Mouse (Mus musculus) fat pad, adult 2 months (tissue): ENCODE data around the gene Cabcoco1.

Experiments used
- DNase-seq: peaks from one replicate; pipeline ENCODE4 v3.0.0-alpha.2; 2011; ENCODE audit warnings: low read depth, low spot score; ENCODE audit errors: extremely low read depth

The Cabcoco1 gene

GRCm38 (mm10) chr10:68541139-68541942 lies at the start of gene Cabcoco1:
Gene Cabcoco1 (minus strand): TSS chr10:68541896.
- no peak for DNase-seq

GRCm38 (mm10) chr10:68589530-68590252 lies 48.0 kb upstream of the Cabcoco1 start:
- DNase-seq, result peak; percentile 30

- no peak for DNase-seq
These were observed 45.8 kb upstream of the Cabcoco1 start for GRCm38 (mm10) chr10:68587416-68588040.

DNA sequence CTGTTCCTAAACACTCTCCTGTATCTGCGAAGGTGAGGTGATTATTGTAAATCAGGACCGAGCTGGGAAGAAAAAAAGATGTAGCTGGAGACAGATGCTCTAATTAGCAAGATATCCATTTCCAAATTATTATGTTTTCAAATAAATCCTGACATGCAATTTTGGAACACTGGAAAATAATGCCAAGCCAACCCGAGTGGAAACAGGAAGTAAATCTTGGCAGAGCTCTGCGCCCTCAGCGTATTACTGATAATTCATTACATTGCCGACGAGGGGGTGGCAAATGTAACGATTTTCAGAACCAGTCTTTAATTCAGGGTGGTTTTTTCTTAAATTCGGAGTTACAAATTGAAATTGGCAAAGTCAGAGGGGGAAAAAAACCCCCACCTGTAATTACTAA lies 35.6 kb upstream of the Cabcoco1 start:
- DNase-seq, result no peak

GRCm38 (mm10) chr10:68568172-68568571 lies 26.5 kb upstream of the Cabcoco1 start:
- no peak for DNase-seq

GRCm38 (mm10) chr10:68562344-68562743 lies 20.6 kb upstream of the Cabcoco1 start:
- no peak for DNase-seq

GRCm38 (mm10) chr10:68558828-68559219 lies 17.1 kb upstream of the Cabcoco1 start:
- DNase-seq, result no peak

DNA sequence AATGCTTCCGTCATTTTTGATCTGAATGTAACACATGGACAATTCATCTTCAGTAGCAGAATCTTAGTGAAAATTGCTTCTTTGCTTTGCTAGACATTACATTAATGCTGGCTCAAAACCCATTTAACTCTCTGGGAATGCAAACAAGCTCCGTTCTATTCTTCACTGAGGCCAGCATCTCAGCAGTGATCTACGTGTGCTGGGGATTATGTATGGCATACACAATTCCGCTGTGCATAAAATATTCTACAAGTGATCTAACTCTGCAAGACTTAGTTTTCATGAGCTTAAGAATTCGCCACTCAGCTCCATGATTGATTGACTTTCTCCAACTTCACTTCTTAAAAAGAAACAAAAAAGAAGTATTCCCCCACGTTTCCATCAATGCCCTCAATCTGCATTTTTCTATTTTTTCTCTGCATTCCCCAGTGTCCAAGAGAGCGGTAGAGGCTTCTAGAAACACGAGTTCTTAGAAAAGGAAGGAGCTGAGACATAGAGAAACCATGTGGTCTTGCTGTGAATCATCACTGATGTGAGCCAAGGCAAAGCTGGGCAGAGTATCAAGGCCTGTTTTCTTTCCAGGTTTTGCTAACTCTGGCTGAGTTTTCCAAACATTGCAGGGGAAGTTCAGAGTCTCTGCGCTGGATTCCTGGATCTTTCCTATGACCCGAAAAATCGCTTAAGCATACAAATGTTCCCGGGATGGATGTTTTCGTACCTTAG lies 16.6 kb upstream of the Cabcoco1 start:
- DNase-seq, result peak; percentile 19

DNA sequence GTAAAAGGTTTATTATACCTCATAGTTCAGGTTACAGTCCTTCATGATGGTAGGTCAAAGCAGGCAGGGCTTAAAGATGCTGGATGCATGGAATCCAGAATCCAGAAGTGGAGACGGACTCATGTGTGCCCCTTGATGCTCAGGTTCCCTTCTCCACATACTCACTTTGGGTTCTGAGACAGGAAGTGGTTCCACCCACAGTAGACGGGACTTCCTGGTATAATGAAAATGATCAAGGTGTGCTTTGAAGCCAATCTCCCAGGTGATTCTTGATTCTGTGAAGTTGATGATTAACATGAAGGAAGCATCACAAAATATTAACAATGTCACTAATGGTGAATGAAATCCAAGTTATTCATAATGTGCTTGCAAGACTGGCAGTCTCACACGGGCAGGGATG lies 12.0 kb upstream of the Cabcoco1 start:
- no peak for DNase-seq

- DNase-seq, result no peak
These were observed 10.9 kb upstream of the Cabcoco1 start for GRCm38 (mm10) chr10:68552556-68552955.

DNA sequence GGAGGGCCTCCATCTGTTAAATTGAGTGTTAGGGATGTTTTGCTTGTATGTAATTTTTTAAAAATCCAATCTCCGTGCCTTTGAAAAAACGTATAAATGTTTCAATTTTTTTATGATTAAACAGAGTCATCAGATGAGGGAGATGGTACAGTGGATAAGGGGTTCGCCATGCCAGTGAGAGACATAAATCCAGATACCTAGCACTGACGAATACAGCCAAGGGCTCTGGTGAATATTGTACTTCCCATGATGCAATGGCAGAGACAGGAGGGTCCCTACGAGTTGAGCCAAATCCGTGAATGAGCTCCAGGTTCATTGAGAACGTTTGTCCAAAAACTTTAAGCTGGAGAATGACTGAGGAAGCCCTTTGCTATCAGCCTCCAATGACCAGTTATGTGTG lies 9.6 kb upstream of the Cabcoco1 start:
- no peak for DNase-seq

- DNase-seq, result no peak
These were observed 9.1 kb upstream of the Cabcoco1 start for GRCm38 (mm10) chr10:68550668-68551267.

DNA sequence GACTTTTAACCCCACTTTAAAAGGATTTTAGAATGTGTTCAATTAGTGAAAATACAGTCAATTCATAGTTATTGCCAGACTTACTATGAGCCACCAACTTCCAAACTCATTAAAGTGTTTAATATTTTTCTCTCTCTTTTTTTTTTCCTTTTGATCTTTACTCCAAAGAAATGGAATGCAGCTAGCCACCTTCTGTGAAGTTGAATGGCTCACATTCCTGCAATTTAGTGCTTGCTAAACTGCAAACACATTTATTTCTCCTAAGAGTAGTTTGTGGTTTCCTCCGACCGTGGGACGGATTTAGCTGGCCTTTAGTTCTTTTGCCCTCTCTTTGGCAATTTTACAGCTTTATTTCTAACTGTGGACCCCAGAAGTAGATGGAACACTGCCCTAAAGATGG lies 1.4 kb upstream of the Cabcoco1 start:
- DNase-seq, result no peak

- no peak for DNase-seq
These were observed 286 bp upstream of the Cabcoco1 start for GRCm38 (mm10) chr10:68541943-68542420.

GRCm38 (mm10) chr10:68540612-68541011 lies 1.1 kb downstream of the Cabcoco1 start:
- no peak for DNase-seq

GRCm38 (mm10) chr10:68537261-68537950 lies 4.3 kb downstream of the Cabcoco1 start:
- DNase-seq, result no peak

DNA sequence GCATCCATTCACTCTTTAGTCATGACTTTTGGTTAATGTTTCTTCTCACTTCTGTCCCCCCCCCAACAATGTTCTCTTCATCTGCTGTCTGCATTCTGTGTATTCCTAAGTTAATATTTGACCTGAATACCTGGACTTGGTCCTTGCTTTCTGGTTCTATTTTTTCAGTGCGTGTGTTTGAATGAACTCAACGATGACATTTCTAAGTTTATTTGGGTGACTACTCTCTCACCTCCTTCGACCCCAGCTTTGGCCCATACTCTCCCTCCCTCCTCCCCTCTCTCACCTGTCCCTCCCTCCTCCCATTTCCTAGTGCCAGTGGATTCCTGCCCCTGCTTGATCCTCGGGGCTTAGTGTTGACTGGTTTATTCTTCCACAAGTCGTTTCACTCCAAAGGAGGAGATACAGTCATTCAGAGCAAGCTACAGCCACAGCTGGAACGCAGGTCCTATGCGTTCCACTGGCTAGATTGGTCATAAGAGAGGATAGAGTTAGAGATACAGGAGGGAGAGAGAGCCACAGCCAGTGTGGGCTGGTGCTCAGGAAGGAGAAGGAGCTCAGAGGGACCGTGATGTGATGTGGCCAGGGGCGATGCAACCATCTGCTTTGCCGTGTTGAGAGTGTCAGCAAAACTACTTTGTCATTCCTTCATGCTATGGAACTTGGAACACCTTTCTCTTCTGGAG lies 12.2 kb downstream of the Cabcoco1 start:
- no peak for DNase-seq

GRCm38 (mm10) chr10:68528958-68529357 lies 12.7 kb downstream of the Cabcoco1 start:
- no peak for DNase-seq

GRCm38 (mm10) chr10:68522106-68522505 lies 19.6 kb downstream of the Cabcoco1 start:
- peak; percentile 64 for DNase-seq
